Mouse (Mus musculus) left cerebral cortex, adult 11 months (tissue): ENCODE data around the gene Btbd35f1.
"Not testable (repeated sequence)": the region's sequence is repeated elsewhere in the genome, so short reads cannot be mapped to it uniquely, and the experiment has no call there.

Source experiments
- DNase-seq: peaks from one replicate; pipeline ENCODE4 v3.0.0; 2022; ENCODE audit warnings: low spot score

Btbd35f1 gene

DNA sequence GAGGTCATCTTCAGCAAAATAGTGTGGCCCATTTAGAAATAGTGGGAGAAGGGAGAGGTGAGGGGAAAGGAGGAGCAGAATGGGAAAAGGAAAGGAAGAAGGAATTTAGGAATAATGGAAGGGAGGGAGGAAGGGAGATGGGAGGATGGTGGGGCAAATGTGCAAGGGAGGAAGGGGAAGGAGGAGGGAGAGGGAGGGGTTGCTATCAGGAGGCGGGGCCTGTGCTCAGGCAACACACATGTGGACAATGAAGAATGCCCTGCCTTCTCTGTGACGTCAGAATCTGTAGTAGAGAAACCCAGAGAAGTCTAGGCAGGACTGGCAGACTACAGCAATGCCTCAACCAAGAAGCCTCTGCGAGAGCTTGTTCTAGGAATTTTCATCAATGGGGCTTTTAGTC is at the start of gene Btbd35f1:
TSS of gene Btbd35f1 (plus strand) at position 301 of the 400 bp plus-strand sequence.
- DNase-seq = not testable (repeated sequence)

DNA sequence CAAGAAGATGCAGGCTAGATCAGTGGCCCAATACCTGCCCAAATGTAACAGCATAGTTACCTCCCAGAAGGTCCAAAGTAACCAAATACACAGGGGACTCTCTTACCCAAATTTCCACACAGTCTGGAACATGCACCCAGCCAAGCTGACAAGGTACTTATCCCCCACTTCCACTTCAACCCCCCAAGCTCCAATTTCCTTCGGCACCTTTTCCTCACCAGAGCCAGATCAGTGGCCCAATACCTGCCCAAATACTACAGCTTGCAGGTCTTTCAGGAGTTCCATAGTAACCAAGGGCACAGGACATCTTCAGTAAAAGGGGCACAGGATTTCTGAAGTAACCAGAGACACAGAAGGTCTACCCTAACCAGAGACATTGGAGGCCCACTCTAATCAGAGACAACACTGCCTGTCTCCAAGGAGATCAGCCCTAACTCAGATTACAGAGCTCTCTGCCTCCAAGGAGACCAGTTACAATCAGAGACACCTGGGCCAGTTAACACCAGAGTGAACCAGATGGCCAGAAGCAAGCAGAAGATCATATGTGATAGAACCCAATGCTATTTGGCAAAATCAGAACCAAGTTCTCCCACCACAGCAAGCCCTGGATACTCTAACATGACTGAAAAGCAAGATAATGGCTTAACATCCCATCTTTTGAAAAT is 31.2 kb downstream of the Btbd35f1 start:
- DNase-seq = not testable (repeated sequence)

- not testable (repeated sequence) for DNase-seq
Measured at GRCm38 (mm10) chrX:32601008-32601407, 41.2 kb downstream of the Btbd35f1 start.

GRCm38 (mm10) chrX:32601425-32601824 is 41.6 kb downstream of the Btbd35f1 start:
- not testable (repeated sequence) for DNase-seq
